Mouse (Mus musculus): ENCODE results near the gene Tspo2. TPM values are rescaled to one million over a fixed set of nuclear protein-coding genes. Genes with fewer than 3 reads are reported as not detected.

The Tspo2 gene
- 4.0 and 5.0 TPM in 2 replicates for polyA plus RNA-seq (2015; fragmentation: Nextera tagmentation; extraction: Ambion mirVana)

GRCm38 (mm10) chr17:48451353-48451675, at the start of gene Tspo2:
Gene Tspo2 (minus strand): TSS chr17:48451522.

GRCm38 (mm10) chr17:48454688-48455087, 3.4 kb upstream of the Tspo2 start, which contains the start of gene Unc5cl:
Gene Unc5cl (plus strand): TSS chr17:48454901.

GRCm38 (mm10) chr17:48432158-48432980, 19.0 kb downstream of the Tspo2 start, which contains the start of gene Apobec2:
Gene Apobec2 (minus strand): TSS chr17:48432930.

GRCm38 (mm10) chr17:48409380-48410298, 41.7 kb downstream of the Tspo2 start, which contains the start of the genes Nfya and Oard1:
Gene Nfya (minus strand): TSS chr17:48409906.
Gene Oard1 (plus strand): TSS chr17:48410014.

Other genes starting within 250 kb of the Tspo2 start
- gene Trem1, start 218.8 kb downstream of the Tspo2 start, polyA plus RNA-seq (2015; fragmentation: Nextera tagmentation; extraction: Ambion mirVana) = 0.28 and 0.33 TPM in 2 replicates
- 0.38 and 0.46 TPM in 2 replicates for gene Trem3, start 203.7 kb downstream of the Tspo2 start, polyA plus RNA-seq (2015; fragmentation: Nextera tagmentation; extraction: Ambion mirVana)
- 1.1 and 1.4 TPM in 2 replicates for gene Treml4, start 187.2 kb downstream of the Tspo2 start, polyA plus RNA-seq (2015; fragmentation: Nextera tagmentation; extraction: Ambion mirVana)
- gene Treml2, start 152.0 kb downstream of the Tspo2 start, polyA plus RNA-seq (2015; fragmentation: Nextera tagmentation; extraction: Ambion mirVana) = 0.06 and 0.39 TPM in 2 replicates
- 0.82 and 0.83 TPM in 2 replicates for gene B430306N03Rik, start 135.4 kb downstream of the Tspo2 start, polyA plus RNA-seq (2015; fragmentation: Nextera tagmentation; extraction: Ambion mirVana)
- gene Trem2, start 105.1 kb downstream of the Tspo2 start, polyA plus RNA-seq (2015; fragmentation: Nextera tagmentation; extraction: Ambion mirVana) = 11.2 and 11.9 TPM in 2 replicates
- gene Treml1, start 91.6 kb downstream of the Tspo2 start, polyA plus RNA-seq (2015; fragmentation: Nextera tagmentation; extraction: Ambion mirVana) = 0.68 and 0.82 TPM in 2 replicates
- 3.6 TPM in 2 replicates for gene Nfya, start 41.6 kb downstream of the Tspo2 start, polyA plus RNA-seq (2015; fragmentation: Nextera tagmentation; extraction: Ambion mirVana)
- 62.8 and 63.9 TPM in 2 replicates for gene Oard1, start 41.5 kb downstream of the Tspo2 start, polyA plus RNA-seq (2015; fragmentation: Nextera tagmentation; extraction: Ambion mirVana)
- 0.85 and 4.3 TPM in 2 replicates for gene Apobec2, start 18.6 kb downstream of the Tspo2 start, polyA plus RNA-seq (2015; fragmentation: Nextera tagmentation; extraction: Ambion mirVana)
- 0.12 TPM in 1 of 2 replicates, not detected in the other for gene Unc5cl, start 3.4 kb upstream of the Tspo2 start, polyA plus RNA-seq (2015; fragmentation: Nextera tagmentation; extraction: Ambion mirVana)